Mouse (Mus musculus) right cerebral cortex, postnatal 36 days (tissue): ENCODE results near the gene Rad51c.

Source experiments
- DNase-seq, 2 experiments: peaks; one replicate each; pipeline ENCODE4 v3.0.0; 2022; ENCODE audit warnings: low spot score in 2 of 2, mixed read lengths in 1 of 2

Rad51c gene

DNA sequence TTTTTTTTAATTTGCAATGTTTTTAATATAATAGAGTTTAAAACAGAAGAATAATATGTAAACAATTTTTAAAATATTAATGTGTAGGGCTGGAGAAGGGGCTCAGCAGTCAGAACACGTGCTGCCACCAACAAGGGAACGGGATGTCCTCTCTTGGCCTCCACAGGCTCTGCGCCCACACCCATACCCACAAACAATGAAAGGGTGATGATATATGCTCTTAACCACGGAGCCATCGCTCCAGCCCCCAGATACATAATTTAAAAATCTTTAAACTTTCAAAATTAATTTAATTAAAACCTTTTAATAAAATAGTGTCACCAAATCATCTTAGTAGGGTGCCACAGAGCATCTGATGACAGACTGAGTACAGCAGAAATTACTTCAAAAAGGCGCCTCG is 37.7 kb downstream of the Rad51c start:
- DNase-seq: no peak

DNA sequence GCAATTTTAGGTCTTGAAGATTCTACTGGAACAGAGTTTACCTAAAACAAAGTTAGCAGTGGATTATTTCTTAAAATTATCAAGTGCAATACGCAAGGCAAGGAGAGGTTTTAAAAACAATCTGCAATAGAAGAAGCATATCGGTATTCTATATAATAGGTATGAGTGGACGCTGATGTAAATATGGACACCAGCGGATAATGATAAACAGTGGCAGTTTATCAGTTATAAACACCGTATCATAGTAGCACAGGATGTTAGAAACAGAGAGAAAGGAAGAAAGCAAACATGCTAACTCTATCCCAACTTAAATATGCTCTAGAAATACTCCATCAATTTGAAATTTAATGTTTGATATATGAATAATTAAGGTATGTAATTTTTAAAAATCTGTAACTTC is 39.6 kb downstream of the Rad51c start:
- no peak for DNase-seq

- no peak for DNase-seq
Measured at GRCm38 (mm10) chr11:87359262-87359612, 45.5 kb downstream of the Rad51c start.

GRCm38 (mm10) chr11:87358331-87359261 is 46.2 kb downstream of the Rad51c start, which contains the start of gene Ppm1e:
TSS of gene Ppm1e (minus strand) at chr11:87359023.
- DNase-seq: peak; percentile 77 to 80

GRCm38 (mm10) chr11:87357317-87358300 is 47.1 kb downstream of the Rad51c start:
- DNase-seq: no peak

DNA sequence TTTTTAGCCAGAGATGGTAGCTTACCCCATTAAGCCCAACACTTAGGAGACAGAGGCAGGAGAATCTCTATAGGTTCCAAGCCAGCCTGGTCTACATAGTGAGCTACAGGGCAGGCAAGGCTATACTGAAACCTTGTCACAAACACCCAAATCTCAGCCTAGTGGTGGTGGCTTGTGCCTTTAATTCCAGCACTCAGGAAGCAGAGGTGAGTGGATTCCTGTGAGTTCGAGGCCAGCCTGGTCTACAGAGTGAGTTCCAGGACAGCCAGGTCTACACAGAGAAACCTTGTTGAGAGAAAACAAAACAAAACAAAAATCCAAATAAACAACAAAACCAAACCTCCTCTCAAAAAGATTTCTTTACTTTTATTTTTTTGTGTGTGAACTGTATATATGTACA is 49.9 kb downstream of the Rad51c start:
- DNase-seq: no peak

GRCm38 (mm10) chr11:87353646-87354170 is 51.0 kb downstream of the Rad51c start:
- no peak for DNase-seq
